Mouse (Mus musculus) cerebellum, adult 2 months (tissue): ENCODE measurements around the gene Shc2.

Experiments used
- CTCF ChIP-seq: fragments of 200-500 bp; IDR thresholded peaks from 2 replicates; pipeline ENCODE4 v1.5.1; 2011; ENCODE audit warnings: low read depth, mild to moderate bottlenecking, control low read depth, low read length, moderate library complexity, borderline replicate concordance; ENCODE audit not compliant: insufficient read depth
- POLR2A ChIP-seq: fragments of 200-500 bp; IDR thresholded peaks from 2 replicates; pipeline ENCODE4 v1.6.1; 2011; ENCODE audit warnings: low read length, control low read depth, borderline replicate concordance; ENCODE audit not compliant: insufficient read depth

- TF ChIP-seq POLR2A (no peak), CTCF (no peak)
Measured at GRCm38 (mm10) chr10:79633006-79633777, 4.5 kb downstream of the Shc2 start.
